Mouse (Mus musculus) stomach, embryonic 16.5 days (tissue): ENCODE measurements around the gene Hapln1. TPM values are rescaled to one million over a fixed set of nuclear protein-coding genes. Genes with fewer than 3 reads are reported as not detected.

Experiments used
- ATAC-seq: fragments of 200-750 bp; cut with Nextera tagmentation; 2 replicates; pipeline ENCODE4 v1.8.0; 2017; ENCODE audit warnings: moderate number of reproducible peaks, moderate TSS enrichment; ENCODE audit not compliant: insufficient read depth, low FRiP score
- H3K27ac ChIP-seq: fragments of 300-500 bp; sonication (generic); 2 replicates; pipeline ENCODE4 v1.5.1; 2014; ENCODE audit warnings: low read length
- H3K27me3 ChIP-seq: fragments of 300-500 bp; sonication (generic); 2 replicates; pipeline ENCODE4 v1.6.1; 2014; ENCODE audit warnings: low read length, control low read depth, mixed read lengths; ENCODE audit not compliant: control insufficient read depth, insufficient read depth
- H3K36me3 ChIP-seq: fragments of 300-500 bp; sonication (generic); 2 replicates; pipeline ENCODE4 v1.6.1; 2014; ENCODE audit warnings: low read length; ENCODE audit not compliant: control insufficient read depth, insufficient read depth
- H3K4me1 ChIP-seq: fragments of 300-500 bp; sonication (generic); 2 replicates; pipeline ENCODE4 v1.6.1; 2014; ENCODE audit warnings: low read length, control low read depth, mixed read lengths; ENCODE audit not compliant: control insufficient read depth, insufficient read depth
- H3K4me2 ChIP-seq: fragments of 300-500 bp; sonication (generic); 2 replicates; pipeline ENCODE4 v1.6.1; 2014; ENCODE audit warnings: low read depth, low read length, mixed read lengths
- H3K4me3 ChIP-seq: fragments of 300-500 bp; sonication (generic); replicated peaks from 2 replicates; pipeline ENCODE4 v1.5.1; 2014; ENCODE audit warnings: mild to moderate bottlenecking, low read length
- H3K9ac ChIP-seq: fragments of 300-500 bp; sonication (generic); 2 replicates; pipeline ENCODE4 v1.6.1; 2014; ENCODE audit warnings: low read length
- H3K9me3 ChIP-seq: fragments of 300-500 bp; sonication (generic); replicated peaks from 2 replicates; pipeline ENCODE4 v1.6.1; 2016; ENCODE audit warnings: low read length, control low read depth; ENCODE audit not compliant: control insufficient read depth
- WGBS: fragments of 180-500 bp; shearing (Covaris S2); extraction: QIAGEN DNeasy Blood & Tissue Kit; methylation state at CpG from one replicate; pipeline ENCODE4 v1.1.7; 2014; 5-methylcytosine and 5-hydroxymethylcytosine counted together
- polyA plus RNA-seq: library from polyadenylated mRNA; unstranded; fragments of >200 nt; fragmentation: Nextera tagmentation; extraction: Ambion mirVana; gene quantifications from 2 replicates; pipeline ENCODE4 v1.2.1, GENCODE M21; 2015

Hapln1 gene
- polyA plus RNA-seq, 1 experiment from 2014 or later, result 5.4 TPM

DNA sequence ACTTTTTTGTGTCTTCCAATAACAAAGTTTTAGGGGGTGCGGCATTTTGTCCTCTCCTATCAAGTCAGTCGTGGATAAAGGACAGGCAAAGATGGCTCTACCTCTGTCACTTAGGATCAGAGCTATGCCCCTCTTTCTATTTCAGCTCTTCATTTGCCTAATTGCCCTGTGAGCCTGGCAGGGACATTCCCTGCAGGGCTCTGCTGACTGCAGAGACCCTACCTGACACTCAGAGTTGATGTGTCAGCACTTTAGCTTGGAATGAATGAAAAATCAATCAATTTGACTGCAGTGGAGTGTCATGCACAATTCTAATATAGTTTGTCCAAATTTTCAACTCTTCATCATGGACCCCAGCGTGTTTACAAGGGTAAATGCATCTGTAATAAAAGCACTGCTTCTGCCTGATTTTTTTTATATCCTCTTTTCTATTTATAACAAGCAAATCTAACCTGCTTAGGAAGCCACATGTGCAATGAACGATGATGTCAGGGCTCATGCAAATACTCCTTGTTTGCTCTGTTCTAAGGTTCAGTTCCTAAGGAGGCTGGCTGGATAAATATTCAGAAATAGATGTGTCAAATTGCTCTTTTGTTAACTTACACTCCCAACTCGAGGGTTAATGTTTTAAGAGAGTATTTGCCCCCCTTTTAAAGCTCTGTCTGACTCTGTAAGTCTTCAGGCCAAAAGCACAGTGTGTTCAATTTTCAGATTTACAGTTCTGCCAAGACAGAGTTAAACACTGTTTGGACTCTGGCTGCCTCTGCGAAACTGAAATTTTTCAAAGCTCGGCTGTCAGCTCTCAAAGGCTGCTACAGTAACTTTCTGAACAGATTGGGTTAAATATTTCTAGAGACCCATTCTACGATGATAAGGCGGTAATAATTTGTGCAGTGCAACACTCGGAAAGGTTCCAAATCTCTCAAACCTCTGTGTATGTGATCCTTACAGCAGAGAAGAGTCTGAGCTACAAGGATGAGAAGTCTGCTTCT lies 44.4 kb downstream of the Hapln1 start:
- Histone ChIP-seq H3K9ac (0 out of 2 replicates have a peak overlapping the region, but pooled peaks have one; percentile 19), H3K4me1 (peaks cover 13% of the 10 kb centered on the region), H3K27me3 (no peaks in the 10 kb centered on the region), H3K9me3 (no peaks in the 10 kb centered on the region), H3K36me3 (no peaks in the 10 kb centered on the region), H3K4me2 (peak overlapping the region; percentile 51), H3K27ac (peak overlapping the region; percentile 11; the same call in 1 of the 2 replicates), H3K4me3 (peak overlapping the region; percentile 15)
- 28% methylated on average over 10 of the region's 10 CpGs for WGBS
- ATAC-seq, result peak; percentile 74

DNA sequence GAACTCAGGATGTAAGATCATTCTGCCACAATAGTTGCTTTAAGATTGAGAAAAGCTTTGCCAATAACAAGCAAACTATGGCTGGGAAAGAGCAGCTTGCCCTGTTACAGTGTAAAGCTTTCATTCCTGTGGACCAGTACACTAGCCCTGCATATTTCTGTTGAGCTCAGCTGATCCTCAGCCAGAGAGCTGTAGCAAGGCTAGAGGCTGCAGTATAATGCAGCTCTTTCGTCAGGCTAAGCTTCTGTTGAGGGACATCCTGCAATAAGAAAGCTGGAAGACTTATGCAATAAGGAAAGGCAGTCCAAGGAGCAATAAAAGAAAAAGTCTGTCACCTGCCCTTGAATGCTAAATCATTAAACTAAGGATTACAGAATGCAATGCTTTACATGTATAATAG lies 45.5 kb downstream of the Hapln1 start:
- H3K9me3 ChIP-seq, result no peaks in the 10 kb centered on the region
- peaks cover 13% of the 10 kb centered on the region for H3K4me1 ChIP-seq
- no peaks in the 10 kb centered on the region for H3K27me3 ChIP-seq
- ATAC-seq, result peak; percentile 62; the same call in 1 of the 2 replicates
- no peaks in the 10 kb centered on the region for H3K36me3 ChIP-seq
- peak overlapping the region; percentile 15 for H3K4me3 ChIP-seq
- H3K4me2 ChIP-seq, result peak overlapping the region; percentile 51
- H3K27ac ChIP-seq, result peak overlapping the region; percentile 11
- no peak overlapping the region for H3K9ac ChIP-seq
- WGBS, result 15% methylated on average over 1 of the region's 1 CpGs

DNA sequence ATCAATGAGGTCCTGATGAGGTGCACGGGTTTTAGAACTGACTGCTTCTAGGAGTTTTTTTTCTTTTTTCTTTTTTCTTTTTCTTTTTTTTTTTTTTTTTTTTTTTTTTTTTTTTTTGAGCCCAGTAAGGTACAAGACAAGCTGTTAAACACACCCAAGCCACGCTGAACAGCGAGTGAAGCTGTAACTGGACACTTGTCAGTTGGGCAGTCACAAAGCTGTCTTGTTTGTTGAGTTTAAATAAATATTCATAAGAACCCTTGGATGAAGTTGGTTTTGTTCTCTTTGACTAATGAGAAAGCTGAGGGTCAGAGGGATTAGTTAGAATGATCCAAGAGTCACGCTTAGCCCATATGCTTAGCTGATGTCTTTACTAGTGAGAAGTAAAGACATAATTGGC lies 55.5 kb downstream of the Hapln1 start:
- no peak overlapping the region for H3K4me2 ChIP-seq
- peaks cover 4% of the 10 kb centered on the region; the same call in 1 of the 2 replicates for H3K9me3 ChIP-seq
- H3K27ac ChIP-seq, result no peak overlapping the region
- no peak overlapping the region for H3K4me3 ChIP-seq
- 68% methylated on average over 4 of the region's 4 CpGs for WGBS
- H3K36me3 ChIP-seq, result no peaks in the 10 kb centered on the region; the same call in 1 of the 2 replicates
- no peaks in the 10 kb centered on the region for H3K4me1 ChIP-seq
- no peaks in the 10 kb centered on the region for H3K27me3 ChIP-seq
- H3K9ac ChIP-seq, result no peak overlapping the region
- ATAC-seq, result no peak

DNA sequence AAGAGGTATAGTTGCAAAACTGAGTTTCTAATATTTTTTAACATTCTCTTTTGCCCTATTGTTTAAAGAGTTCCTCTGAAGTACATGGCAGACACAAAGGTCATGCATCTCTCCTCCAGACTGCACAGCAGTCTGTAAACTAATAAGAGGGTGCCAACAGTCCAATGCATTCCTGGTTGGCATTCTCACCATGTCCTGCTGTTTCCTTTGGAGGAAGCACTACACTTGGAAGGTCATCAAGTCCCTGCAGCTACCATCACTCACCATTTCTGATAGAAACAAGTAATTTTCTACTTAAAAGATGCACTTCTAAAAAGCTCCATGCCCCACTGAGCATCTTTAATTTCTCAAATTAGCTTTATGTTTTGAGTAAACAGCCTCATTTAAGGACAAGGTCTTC lies 57.8 kb downstream of the Hapln1 start:
- H3K4me2 ChIP-seq, result no peak overlapping the region
- H3K9me3 ChIP-seq, result peaks cover 4% of the 10 kb centered on the region; the same call in 1 of the 2 replicates
- H3K27ac ChIP-seq, result no peak overlapping the region
- H3K4me3 ChIP-seq, result no peak overlapping the region
- no peaks in the 10 kb centered on the region for H3K4me1 ChIP-seq
- no peak for ATAC-seq
- no peak overlapping the region for H3K9ac ChIP-seq
- H3K36me3 ChIP-seq, result no peaks in the 10 kb centered on the region; the same call in 1 of the 2 replicates
- no peaks in the 10 kb centered on the region for H3K27me3 ChIP-seq

DNA sequence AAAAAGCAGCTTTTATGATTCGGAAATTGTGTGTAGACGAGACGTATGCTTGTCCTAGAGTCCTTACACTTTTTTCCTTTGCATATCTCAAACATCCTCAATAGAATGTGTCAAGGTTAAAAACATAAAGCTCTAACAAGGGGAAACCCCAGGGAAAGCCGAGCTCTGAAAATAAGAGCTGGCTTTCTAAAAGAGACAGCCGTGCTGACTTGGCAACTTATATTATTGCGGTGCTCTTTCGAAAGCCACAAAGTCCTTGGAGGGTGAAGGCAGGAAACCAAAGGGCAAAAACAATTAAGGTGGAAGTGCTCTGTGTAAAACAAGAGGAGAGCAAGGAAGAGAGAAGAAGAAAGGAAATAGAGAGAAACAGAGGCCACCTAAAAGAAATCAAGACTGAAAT lies 60.9 kb downstream of the Hapln1 start:
- H3K4me1 ChIP-seq, result no peaks in the 10 kb centered on the region
- no peak overlapping the region for H3K27ac ChIP-seq
- WGBS, result 67% methylated on average over 7 of the region's 7 CpGs
- H3K27me3 ChIP-seq, result no peaks in the 10 kb centered on the region
- H3K4me2 ChIP-seq, result no peak overlapping the region
- no peak overlapping the region for H3K9ac ChIP-seq
- no peaks in the 10 kb centered on the region for H3K9me3 ChIP-seq
- H3K4me3 ChIP-seq, result no peak overlapping the region
- no peaks in the 10 kb centered on the region for H3K36me3 ChIP-seq
- no peak for ATAC-seq

DNA sequence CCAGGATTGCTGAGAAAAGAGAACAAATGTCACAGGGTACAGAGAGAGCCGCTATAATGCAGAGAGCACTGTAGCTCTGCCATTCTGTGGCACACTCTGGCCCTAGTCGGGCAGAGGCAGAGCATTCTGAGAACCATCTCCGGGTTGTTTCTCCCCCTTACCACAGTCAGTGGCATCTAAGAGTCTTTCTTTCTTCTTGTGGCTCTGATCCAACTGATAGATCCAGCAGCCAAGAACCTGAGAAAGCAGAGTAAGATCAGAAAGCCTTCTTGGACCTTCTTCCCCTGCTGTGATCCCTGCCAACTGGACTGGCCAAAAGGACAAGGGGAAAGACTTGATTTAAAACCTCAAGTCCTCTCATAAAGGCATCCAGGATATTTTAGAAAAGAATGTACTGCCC lies 63.7 kb downstream of the Hapln1 start:
- Histone ChIP-seq H3K9me3 (no peaks in the 10 kb centered on the region), H3K4me1 (no peaks in the 10 kb centered on the region), H3K4me3 (no peak overlapping the region), H3K9ac (no peak overlapping the region), H3K27me3 (no peaks in the 10 kb centered on the region), H3K4me2 (no peak overlapping the region), H3K36me3 (no peaks in the 10 kb centered on the region), H3K27ac (no peak overlapping the region)
- WGBS, result 88% methylated on average over 3 of the region's 3 CpGs
- no peak for ATAC-seq

DNA sequence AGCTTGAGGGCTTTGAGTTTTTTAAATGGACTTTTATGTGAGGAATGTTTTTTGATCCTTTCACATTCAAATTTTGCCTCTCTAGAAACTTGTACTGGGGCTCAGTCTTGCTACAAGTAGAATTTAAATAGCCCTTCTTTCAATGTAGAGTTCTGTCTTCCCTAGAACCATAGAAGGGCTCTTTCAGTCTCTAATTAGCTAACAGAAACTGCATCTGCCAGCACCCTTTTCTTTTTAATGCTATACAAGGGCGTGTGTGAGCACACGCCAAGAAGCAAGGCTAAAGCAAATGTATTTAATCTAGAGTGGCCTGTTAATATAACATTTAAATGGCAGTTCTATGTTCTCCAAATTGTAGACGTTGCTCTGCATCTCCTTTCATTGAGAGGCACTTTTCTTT lies 67.8 kb downstream of the Hapln1 start:
- Histone ChIP-seq H3K27ac (no peak overlapping the region), H3K9ac (no peak overlapping the region), H3K36me3 (no peaks in the 10 kb centered on the region), H3K27me3 (no peaks in the 10 kb centered on the region), H3K9me3 (no peaks in the 10 kb centered on the region), H3K4me1 (no peaks in the 10 kb centered on the region), H3K4me3 (no peak overlapping the region), H3K4me2 (no peak overlapping the region)
- no peak for ATAC-seq
- WGBS, result 70% methylated on average over 3 of the region's 3 CpGs

DNA sequence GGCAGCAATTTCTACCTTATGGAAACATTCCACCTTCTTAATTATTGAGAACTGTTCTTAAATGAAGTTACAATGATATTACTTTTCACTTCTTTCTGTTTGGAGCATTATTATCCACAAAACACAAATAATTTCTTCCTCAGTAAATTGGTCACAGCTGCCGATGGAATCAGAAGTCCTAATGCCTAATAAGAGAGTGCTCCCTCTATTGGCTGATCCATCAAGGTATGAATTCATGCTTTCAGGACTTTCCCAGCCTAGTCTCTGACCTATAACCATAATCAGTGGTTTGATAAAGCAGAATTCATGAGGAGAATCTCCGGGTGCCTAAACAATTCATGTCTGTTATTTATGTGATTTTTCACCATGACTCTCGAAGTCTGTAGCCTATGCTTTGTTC lies 79.5 kb downstream of the Hapln1 start:
- Histone ChIP-seq H3K9ac (no peak overlapping the region), H3K9me3 (no peaks in the 10 kb centered on the region), H3K27me3 (no peaks in the 10 kb centered on the region), H3K27ac (no peak overlapping the region), H3K36me3 (no peaks in the 10 kb centered on the region), H3K4me2 (no peak overlapping the region), H3K4me1 (no peaks in the 10 kb centered on the region), H3K4me3 (no peak overlapping the region)
- no peak for ATAC-seq
- 79% methylated on average over 3 of the region's 3 CpGs for WGBS

DNA sequence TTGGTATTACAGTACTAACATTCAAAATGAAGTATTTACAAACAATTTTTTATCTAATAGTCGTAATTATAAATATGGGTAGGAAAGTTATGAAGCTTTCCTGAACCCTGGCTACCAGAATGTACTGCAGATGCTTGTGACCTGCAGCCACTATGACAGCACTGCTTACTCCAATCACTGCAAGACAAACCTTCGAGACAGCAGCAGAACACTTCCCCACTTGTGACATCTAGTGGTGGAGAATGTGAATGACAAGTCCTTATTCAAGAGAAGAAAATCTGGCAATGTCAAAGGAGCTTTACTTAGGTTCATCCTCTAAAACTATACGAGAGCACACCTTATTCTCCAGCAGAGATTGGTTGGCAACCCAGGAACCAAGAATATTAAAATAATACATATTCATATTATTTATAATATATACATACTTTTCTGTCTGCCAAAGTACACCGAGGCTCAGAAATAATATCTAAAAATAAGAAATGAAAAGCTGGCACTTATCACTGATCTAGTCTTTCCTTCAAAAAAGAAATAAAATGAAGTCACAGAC lies 94.6 kb downstream of the Hapln1 start:
- H3K4me1 ChIP-seq, result no peaks in the 10 kb centered on the region
- no peaks in the 10 kb centered on the region for H3K9me3 ChIP-seq
- H3K9ac ChIP-seq, result no peak overlapping the region
- no peaks in the 10 kb centered on the region for H3K36me3 ChIP-seq
- WGBS, result 30% methylated on average over 4 of the region's 4 CpGs
- ATAC-seq, result no peak
- H3K4me2 ChIP-seq, result no peak overlapping the region
- no peak overlapping the region for H3K4me3 ChIP-seq
- no peak overlapping the region for H3K27ac ChIP-seq
- no peaks in the 10 kb centered on the region for H3K27me3 ChIP-seq
